Mouse (Mus musculus) testis, adult 2 months (tissue): Measurements from ENCODE around the gene Cdca4.

ENCODE experiments used
- CTCF ChIP-seq: fragments of 200-500 bp; IDR thresholded peaks from 2 replicates; pipeline ENCODE4 v1.5.1; 2012; ENCODE audit warnings: low read depth, mild to moderate bottlenecking, inconsistent platforms, low read length, moderate library complexity; ENCODE audit not compliant: control insufficient read depth, insufficient read depth, insufficient replicate concordance
- POLR2A ChIP-seq: fragments of 200-500 bp; IDR thresholded peaks from 2 replicates; pipeline ENCODE4 v1.6.1; 2012; ENCODE audit warnings: low read depth, mild to moderate bottlenecking, inconsistent platforms, low read length, moderate library complexity; ENCODE audit not compliant: control insufficient read depth

DNA sequence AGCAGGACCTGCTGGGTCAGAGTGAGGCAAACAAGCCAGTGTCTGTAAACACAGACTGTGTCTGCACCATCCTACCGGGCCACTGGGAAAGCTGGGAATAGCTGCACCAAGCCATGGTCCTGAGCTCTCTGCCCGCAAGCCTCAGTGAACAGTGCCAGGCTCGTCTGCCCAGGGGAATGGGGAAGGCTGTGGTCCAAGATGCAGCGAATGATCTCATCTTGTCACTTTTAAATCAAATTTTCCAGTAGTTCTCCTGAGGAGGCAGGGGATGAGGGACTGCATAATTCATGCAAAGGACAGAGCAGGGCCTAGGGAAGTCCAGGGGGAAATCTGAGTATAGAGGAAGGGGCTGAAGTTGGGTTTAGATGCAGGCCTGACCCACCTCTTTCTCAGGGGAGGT lies 21.4 kb downstream of the Cdca4 start:
- TF ChIP-seq POLR2A: no peak
- TF ChIP-seq CTCF: no peak
